Mouse (Mus musculus) c-Kit-negative CD71-positive TER-119-positive erythroid progenitor cells, embryonic 14.5 days (primary cell): ENCODE measurements at regions not wholly inside any gene's neighbourhood (a gene's known extent, or its start where the extent isn't known, plus 50 kb on each side); places are given as distances from the start of the nearest gene placed in this dataset.

Experiments
- DNase-seq: peaks from one replicate; pipeline ENCODE4 v3.0.0-alpha.2; 2013; ENCODE audit warnings: low read depth, low spot score

DNA sequence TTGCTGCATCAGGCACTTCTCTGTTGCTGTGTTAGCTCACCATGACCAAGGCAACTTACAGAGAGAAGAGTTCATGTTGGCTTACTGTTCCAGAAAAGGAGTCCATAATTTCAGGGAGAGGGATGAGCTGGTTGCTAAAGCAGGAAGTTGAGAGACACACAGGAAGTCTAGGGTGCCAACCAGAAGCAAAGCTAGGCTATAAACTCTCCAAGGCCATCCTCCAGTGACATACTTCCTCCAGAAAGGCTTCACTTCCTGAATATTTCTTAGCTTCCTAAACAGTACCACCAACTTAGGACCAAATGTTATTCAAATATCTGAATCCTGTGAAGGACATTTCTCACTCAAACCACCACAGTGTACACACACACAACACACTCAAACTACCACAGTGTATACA lies 2010.6 kb downstream of the A830018L16Rik start:
- no peak for DNase-seq

DNA sequence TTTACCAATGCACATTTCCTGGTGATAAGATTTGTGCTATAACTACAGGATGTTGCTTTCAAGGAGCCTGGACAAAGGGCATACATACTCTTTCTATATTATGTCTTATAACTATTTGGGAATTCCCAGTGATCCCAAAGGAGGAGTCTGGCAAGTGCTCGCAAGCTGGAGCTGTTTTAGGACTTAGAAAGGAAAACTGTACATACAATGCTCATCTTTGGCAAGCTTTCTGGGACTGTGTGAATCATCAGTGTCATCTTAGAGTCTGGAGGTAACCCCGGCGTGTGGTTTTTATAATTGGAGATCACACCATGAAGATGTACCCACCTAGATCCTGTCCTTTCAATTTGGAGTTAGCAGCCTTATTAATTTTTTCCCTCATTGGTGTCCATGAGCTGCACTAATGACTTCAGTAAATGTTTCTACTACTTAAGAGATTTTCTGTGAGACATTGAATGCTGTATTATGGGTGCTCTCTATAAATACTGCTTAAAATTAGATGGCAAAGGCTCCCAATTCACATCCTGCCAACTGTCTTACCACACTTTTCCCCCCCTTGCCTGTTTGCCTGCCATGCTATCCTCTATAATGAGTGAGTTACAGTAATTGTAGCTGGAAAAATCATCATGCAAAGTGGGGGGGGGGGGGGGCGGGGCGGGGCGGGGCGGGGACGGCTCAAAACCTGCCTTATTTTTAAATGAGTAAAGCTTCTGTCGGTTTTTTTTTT lies 2011.9 kb downstream of the A830018L16Rik start:
- no peak for DNase-seq

DNA sequence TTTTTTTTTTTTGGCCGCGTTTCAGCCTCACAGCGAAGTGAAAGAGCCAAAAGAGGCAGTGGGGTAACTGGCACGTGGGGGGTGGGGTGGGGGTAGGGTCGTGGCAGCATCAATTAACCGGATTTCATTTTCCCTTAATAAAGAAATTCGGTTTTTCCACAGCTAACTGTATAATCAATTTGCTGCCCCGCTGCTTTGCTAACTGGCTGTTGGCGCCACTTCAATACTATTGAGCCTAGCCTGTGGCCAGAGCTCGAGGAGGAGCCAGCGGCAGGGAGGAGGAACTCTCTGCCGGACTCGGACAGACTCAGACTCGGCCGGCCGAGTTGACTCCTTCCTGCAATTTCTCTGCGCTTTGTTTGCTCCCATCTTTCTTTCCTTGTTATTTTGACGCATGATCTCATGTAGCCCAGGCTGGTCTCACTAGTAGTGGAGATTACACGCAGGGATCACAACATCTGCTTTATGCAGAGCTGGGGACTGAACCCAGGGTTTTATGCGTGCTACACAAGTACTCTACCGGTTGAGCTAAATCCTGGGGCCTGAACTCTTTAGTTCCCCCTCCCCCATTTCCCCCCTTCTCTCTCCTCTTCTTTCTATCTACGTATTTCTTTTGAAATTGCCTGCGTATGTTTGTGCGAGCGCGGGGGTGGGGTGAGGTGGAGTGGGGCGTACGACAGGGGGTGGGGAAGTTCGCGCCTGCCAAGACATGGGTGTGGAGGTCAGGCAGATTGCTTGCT lies 2012.6 kb downstream of the A830018L16Rik start:
- no peak for DNase-seq

DNA sequence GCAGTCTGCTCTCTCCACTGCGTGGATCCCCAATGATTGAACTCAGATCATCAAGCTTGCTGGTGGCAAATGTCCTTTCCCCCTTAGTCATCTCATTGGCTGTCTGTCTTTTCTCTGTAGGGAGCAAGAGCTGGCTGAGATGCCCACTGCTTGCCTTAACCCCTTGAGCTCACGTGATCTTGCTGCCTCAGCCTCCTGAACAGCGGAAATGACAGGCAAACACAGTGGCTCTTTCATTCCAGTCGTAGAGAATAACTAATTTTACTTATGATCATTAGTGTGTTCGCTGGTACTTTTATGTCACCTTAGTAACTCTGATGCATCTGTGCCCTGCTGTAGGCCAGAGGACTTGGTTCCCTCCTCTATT lies 2013.1 kb downstream of the A830018L16Rik start:
- no peak for DNase-seq

DNA sequence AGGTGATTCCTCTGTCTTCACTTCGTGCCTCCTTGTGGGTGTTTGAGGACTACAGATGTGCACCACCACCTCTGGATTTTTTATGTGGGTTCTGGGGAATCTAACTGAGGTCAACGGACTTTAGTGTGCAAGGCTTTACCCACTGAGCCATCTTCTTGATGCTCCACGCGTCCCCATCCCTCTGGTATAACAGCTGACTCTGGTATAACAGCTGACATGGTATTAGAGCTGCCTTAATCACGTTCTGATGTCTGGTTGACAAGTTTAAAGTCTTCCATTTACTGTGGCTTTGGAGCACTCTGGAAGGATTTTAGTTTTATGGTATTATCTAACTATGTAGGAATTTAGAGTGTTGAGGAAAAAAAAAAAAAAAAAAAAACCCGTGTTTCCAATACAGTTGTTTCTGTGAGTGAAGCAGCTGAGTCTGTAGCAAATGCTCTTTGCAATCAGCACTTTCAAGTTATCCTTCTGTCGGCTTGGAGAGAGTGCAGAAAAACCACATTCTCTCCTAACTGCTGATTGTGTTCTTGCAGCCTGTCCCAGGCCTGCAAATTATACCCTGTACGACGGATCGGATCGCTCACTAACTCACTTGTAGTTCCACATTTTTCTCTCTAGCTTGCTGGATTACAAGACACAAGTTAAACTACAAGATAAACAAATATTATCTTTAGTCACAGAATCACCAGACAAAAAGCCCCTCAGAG lies 2013.7 kb downstream of the A830018L16Rik start:
- no peak for DNase-seq

DNA sequence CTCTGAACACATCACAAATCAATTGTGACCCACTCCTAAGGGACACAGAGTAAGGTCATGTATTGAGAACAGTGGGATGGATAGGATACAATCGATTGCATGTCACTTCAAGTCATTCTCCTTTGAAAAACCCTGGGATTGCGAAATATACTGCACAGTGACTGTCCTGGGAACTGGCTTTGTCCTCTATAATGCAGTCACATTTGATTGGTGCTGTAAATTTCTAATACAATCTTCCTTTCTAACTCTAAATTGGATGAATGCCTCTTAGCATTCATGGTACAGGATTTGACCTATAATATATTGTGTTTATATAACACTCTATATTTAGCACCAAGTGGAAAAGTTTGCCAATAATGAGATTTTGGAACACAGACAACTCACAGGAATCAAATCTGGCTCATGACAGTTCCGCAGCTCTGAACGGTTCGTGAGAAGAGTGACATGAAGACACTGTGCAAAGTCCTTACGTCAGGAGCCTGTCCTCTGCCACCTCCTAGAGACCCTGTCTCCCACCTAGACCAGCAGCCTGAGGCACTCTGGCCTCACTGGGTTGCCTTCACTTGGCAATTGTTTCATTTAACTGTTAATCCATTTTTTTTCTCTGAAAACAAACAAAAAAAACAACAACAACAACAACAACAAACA lies 2024.0 kb downstream of the A830018L16Rik start:
- no peak for DNase-seq

DNA sequence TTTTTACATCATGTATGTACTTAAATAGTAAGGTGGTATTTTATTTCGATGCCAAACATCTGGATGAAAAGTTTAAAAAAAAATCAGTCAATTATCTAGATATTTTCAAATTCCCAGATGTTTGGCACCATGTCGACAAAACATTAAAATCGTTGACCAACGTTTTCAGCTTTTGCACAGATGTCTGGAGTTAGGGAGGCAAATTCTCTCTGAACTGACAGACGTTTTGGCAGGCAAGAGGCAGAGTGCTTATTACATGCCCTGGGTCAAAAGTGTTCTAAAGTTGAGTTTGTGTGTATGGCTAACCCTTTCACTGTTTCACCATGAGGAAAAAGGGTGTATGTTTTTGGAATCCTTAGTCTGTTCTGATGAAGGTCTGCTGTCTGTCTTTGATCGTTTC lies 2028.5 kb downstream of the A830018L16Rik start:
- no peak for DNase-seq

DNA sequence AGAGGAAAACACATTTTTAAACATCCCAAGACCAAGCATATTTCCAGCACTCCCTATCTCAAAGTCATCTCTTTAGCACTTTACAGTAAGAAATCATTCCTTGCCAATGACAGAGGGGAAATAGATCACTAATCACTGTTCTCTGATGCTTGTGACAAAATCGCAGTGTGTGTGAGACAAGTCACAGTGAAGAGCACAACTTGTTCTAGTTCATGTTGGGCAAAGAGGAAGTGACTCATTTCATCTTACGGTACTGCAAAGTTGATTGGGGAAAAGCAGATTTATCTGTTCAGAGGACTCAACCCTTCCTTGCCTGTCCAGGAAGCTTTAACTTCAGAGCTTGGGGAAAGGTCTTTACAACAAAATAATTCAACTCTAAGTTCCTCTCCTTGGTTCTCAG lies 2040.6 kb downstream of the A830018L16Rik start:
- no peak for DNase-seq

DNA sequence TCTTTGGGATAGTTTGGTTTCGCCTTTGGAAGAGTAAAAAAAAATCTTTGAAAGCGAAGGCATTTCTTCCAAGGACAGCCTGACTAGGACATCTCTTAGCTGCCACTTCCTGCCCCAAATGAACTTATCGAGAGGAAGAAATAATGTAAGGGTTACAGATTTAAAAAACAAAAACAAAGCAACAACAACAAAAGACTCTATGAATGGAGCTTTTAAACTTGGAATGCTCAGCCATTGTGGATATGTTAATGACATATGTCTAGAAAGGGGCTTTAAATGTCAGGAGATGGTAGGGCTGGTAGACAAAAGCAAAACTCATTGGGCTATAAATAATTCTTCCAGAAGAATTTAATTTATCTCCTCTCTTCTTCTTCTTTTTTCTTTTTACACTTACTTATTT lies 2041.7 kb downstream of the A830018L16Rik start:
- DNase-seq: no peak

DNA sequence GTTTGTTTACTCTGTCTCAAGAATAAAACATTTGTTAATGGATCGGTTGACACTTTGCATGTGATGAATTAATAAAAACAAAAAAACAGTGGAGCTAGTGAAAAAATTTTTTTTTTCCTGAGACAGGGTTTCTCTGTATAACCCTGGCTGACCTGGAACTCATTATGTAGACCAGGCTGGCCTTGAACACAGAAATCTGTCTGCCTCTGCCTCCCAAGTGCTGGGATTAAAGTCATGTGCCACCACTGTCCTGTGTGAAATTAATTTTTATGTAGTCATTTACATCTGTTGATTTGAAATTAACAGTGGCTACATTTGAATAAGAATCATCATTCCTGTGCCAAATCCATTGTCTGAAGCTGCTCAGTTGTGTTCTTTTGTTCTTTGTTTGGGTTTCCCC lies 2050.4 kb downstream of the A830018L16Rik start:
- peak; percentile 28 for DNase-seq

DNA sequence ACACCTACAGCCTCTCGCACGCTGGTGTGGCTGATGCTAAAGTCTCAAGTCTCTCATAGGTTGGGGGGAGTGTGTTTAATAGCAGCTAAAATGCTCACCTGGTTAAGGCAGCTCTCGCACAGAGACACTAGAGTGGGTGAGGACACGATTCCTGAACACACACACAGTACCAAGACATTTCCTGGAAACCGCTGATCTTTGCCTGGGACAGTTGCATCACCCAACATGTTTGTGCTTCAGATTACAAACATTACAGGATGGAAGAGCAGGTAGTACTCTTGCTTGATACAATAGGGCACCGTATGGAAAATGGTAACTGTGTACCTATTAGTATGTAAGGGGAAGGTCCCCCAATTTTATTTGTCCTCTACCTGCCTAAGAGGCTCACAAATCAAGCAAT lies 2053.3 kb downstream of the A830018L16Rik start:
- no peak for DNase-seq

DNA sequence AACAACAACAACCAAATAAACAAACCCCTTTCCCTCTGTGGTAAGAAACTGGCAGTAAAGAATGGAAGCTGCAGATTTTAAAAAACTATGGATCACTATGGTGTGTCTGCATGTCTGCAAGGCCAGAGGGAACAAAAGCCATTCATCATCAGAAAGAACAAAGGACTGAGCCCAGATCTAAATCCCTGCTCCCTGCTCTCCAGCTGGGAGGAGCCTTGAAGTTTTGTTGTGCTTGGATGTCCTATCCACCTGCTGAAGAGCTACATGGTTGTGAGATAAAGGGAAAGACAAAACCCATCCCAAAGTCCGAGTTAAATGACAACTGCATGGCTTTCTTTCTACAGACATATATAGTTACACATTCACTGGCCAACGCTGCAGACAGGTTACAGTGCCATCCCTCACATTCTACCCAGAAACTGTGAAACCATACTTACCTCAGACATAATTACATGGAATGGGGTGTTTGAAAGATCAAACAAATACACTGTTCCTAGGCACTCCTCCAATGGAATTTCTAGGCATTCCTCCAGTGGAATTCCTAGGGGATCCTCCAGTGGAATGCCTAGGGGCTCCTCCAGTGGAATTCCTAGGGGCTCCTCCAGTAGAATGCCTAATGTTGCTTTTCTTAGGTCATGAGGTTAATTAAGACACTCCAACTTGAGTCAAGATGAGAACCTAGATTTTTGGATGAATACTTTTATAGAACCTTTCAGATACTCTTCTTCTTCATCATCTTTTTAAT lies 2054.2 kb downstream of the A830018L16Rik start:
- no peak for DNase-seq

DNA sequence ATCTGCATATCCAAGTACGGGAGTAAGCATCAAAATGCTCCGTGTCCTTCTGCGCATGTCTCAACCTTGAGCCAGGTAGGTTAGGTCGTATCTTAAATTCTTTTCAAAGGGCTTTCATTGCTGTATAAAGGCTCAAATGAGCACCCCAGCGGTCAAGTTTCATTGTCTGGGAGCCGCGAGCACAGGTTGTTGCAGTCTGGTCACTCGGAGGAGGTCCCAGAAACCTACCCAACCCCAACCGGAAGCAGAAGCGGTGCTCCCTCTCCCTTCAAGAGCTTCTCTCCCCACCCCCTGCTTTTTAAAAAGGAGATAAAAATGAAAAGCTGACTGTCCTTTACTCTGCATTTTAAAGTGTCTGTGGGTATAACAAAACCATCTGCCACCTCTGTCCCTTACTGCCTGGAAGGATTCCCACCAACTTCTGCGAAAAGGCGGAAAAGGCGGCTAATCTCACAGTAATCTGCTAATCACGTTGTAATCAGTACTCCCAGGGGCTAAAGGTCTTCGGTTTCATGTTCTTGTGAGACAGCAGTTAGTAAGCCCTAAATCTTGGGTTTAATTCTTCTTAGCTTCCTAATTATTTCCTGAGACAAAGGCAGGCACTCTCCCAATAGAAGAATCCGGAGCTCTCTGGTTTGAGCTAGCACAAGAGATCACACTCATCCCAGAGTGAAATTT lies 2081.0 kb downstream of the A830018L16Rik start:
- no peak for DNase-seq

DNA sequence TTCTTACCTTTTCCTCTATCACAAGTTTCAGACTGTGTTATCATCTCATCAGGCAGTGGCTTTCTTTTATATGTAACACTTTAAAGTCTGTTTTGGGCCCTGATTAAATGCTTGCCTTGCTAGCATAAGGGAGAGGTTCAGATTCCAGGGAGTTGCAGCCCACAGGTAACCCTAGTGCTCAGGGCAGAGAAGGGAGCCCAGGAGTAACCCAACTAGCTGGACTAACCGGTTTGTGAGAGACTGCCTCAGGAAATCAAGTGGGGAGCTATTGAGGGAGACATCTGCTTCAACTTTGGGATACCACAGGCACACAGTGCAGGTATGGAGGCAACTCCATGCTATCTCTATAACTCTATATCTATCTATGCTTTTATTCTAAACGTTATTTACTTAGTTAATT lies 2082.5 kb downstream of the A830018L16Rik start:
- DNase-seq: no peak

DNA sequence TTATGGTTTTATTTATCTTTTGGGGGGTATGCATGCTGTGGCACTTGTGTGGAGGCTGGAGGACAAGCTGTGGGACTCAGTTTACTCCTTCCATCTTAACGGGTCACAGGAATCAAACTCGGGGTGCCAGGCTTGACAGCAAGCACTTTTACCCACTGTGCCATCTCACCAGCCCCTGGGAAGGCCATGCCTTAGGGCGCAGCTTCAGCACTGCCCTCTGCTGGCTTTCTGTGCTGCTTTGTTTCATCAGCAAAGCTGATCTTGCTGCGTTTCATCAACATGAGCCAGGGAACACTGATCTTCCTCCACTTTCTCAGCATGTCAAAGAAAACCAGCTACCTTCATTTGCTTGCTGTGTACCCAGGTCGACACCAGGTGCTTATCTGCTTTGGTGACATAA lies 2086.6 kb downstream of the A830018L16Rik start:
- no peak for DNase-seq

DNA sequence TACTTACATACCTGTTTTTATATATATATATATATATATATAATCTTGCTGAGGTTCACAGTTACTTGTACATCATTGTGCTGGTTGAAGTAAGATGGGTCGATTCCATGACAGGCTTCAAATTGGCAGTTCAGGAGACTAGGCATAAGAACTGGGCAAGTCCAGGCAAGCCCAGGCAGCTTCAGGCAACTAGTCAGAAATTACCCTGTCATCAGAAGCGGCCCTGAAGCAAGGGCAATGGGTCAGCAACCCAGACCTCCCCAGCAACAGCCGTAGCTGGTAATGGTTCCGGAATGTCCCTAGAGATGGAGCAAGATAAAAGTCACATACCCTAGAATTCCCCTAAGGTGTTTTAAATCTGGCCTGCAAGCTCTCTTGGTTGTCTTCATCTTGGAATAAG lies 2088.0 kb downstream of the A830018L16Rik start:
- DNase-seq: no peak

DNA sequence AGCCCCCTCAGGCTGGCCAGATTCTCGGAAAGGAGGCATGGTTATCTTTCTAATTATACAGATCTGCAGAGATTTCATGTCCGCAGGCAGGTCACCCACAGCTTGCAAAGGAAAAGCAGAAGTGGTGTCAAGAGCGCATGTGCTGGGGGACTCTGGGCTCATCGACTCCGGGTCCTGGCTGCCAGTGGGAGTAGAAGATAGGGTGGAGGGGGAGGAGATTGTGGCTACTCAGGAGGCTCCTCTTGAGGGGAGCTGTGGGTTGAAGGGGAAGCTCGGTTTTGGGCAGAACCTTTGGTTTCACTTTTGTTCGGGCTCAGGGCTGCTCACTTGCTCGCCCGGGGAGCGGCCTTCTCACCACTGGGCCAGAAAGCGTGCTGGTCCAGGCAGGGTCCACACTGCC lies 2099.9 kb downstream of the A830018L16Rik start:
- DNase-seq: no peak
